Mouse (Mus musculus) heart, adult 2 months (tissue): Measurements from ENCODE around the gene Samd4. TPM values are rescaled to one million over a fixed set of nuclear protein-coding genes. Genes with fewer than 3 reads are reported as not detected.

ENCODE experiments used
- DNase-seq, 2 experiments: peaks; one replicate each; pipeline ENCODE4 v3.0.0; 2021
- H3K27ac ChIP-seq: fragments of 200-600 bp; 2 replicates; pipeline ENCODE4 v1.8.1; 2022
- H3K27me3 ChIP-seq: fragments of 200-500 bp; 2 replicates; pipeline ENCODE4 v1.6.1; 2012; ENCODE audit warnings: mild to moderate bottlenecking, low read length, inconsistent platforms, mixed read lengths; ENCODE audit not compliant: control insufficient read depth, insufficient read depth
- H3K36me3 ChIP-seq: fragments of 200-500 bp; 2 replicates; pipeline ENCODE4 v1.6.1; 2012; ENCODE audit warnings: low read length, inconsistent platforms; ENCODE audit not compliant: control insufficient read depth, insufficient read depth
- H3K4me1 ChIP-seq: fragments of 200-500 bp; 2 replicates; pipeline ENCODE4 v1.6.1; 2011; ENCODE audit warnings: low read length; ENCODE audit not compliant: control insufficient read depth, insufficient read depth
- H3K4me3 ChIP-seq: fragments of 200-600 bp; 2 replicates; pipeline ENCODE4 v1.8.1; 2022
- H3K79me2 ChIP-seq: fragments of 200-500 bp; replicated peaks from 2 replicates; pipeline ENCODE4 v1.6.1; 2012; ENCODE audit warnings: mild to moderate bottlenecking, inconsistent platforms, low read length, moderate library complexity, mixed read lengths; ENCODE audit not compliant: control insufficient read depth, insufficient read depth
- H3K9ac ChIP-seq: fragments of 200-500 bp; 2 replicates; pipeline ENCODE4 v1.6.1; 2012; ENCODE audit warnings: low read depth, mild to moderate bottlenecking, control low read depth, inconsistent platforms, low read length, mixed read lengths
- CTCF ChIP-seq: fragments of 200-600 bp; IDR thresholded peaks from 2 replicates; pipeline ENCODE4 v1.8.1; 2022; ENCODE audit warnings: antibody characterized with exemption, mild to moderate bottlenecking, moderate library complexity
- EP300 ChIP-seq: fragments of 200-500 bp; IDR thresholded peaks from 2 replicates; pipeline ENCODE4 v1.6.1; 2011; ENCODE audit warnings: low read depth, low read length, control low read depth; ENCODE audit not compliant: insufficient read depth
- POLR2A ChIP-seq: fragments of 200-500 bp; IDR thresholded peaks from 2 replicates; pipeline ENCODE4 v1.6.1; 2011; ENCODE audit warnings: mild to moderate bottlenecking, low read depth, low read length, control low read depth; ENCODE audit not compliant: insufficient read depth
- WGBS: fragments of 180-500 bp; shearing (Covaris S2); methylation state at CpG from one replicate; pipeline ENCODE4 v1.1.7; 2018; 5-methylcytosine and 5-hydroxymethylcytosine counted together
- intact Hi-C: fragments of 180-260 bp; cut with DNase I; formaldehyde crosslinking; loops from one replicate; pipeline ENCODE4 v1.15.1; 2025
- polyA plus RNA-seq: library from polyadenylated mRNA; depleted of rRNA; stranded (reverse); fragments of >200 nt; gene quantifications from 2 replicates; pipeline ENCODE4 v1.2.3, GENCODE M21; 2012
- total RNA-seq, 2 experiments: library from RNA; stranded (reverse); gene quantifications; 2 replicates each; pipeline ENCODE4 v1.2.3; 2021

Samd4 gene
- total and polyA plus RNA-seq, 3 experiments: 23.8 to 62.3 (median 51.7) TPM

DNA sequence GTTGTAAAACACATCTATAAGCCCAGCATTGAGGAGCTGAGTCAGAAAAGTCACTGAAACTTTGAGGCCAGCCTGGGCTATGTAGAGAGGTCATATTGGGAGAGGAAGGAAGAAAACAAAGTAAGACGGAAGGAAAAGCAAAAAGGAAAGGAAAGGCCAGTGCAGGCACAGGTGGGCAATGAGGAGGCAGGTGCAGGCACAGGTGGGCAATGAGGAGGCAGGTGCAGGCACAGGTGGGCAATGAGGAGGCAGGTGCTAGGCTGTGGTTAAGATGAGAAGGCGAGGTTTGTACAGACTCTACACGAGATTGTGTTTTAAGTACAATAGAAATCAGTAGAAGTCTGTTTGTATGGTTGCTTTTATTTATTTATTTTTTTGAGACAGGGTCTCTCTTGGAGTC lies 65.0 kb downstream of the Samd4 start:
- Histone ChIP-seq H3K36me3 (no peaks in the 10 kb centered on the region), H3K27me3 (no peaks in the 10 kb centered on the region), H3K27ac (no peak overlapping the region), H3K9ac (no peak overlapping the region), H3K4me3 (no peak overlapping the region), H3K79me2 (no peaks in the 10 kb centered on the region), H3K4me1 (peaks cover 10% of the 10 kb centered on the region)
- TF ChIP-seq CTCF (no peak), POLR2A (no peak), EP300 (no peak)
- intact Hi-C loops: loop anchor here (5.0 kb wide), 1 partner anchor 50 kb away; no protein-coding TSS in a partner anchor
- WGBS: 90% methylated on average over 3 of the region's 3 CpGs
- no peak for DNase-seq

DNA sequence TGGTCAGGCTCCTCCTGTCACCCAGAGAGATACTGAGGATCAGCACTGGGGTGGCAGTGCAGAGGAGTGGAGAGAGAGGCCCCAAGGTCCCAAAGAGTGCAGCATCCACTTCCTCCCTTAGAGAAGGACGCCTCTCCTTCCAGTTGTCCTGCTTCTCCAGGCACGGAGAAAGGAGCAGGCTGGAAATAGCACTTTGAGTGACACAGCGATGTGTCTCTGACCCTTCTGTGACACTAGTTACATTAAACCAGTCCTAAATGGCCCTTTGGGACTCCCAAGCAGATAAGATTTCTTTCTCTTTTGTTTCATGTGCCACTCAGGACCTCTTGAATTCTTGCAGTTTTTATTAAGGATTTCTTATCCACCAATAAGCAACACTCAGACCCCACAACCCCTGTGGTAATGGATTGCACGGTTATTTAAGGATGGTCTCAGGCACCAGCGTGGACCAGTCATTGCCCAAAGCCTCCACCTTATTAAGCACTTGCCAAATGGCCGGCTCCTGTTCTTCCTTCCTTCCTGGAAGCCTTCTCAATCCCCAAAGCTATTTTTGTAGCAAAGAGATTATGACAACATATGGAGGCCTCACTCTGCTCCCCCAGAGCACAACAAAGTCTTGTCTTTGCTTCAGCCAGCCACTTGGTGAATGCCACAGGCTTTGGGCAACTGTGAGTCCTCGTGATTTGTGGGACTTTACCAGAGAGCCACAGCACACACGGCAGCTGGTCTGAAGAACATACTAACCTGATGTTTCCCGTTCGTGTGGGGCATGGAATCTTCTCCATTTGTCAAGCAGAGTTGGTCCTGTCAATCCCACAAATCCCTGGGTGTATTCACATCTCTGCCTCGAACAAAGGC lies 68.1 kb downstream of the Samd4 start:
- 22% methylated on average over 11 of the region's 11 CpGs for WGBS
- intact Hi-C loops: loop anchor here (5.0 kb wide), 1 partner anchor 68 kb away; the partner anchor contains the start of gene Samd4
- Histone ChIP-seq H3K4me3 (no peak overlapping the region), H3K79me2 (no peaks in the 10 kb centered on the region), H3K9ac (no peak overlapping the region), H3K27ac (peak overlapping the region; percentile 21; the same call in 1 of the 2 replicates), H3K4me1 (peaks cover 16% of the 10 kb centered on the region), H3K27me3 (no peaks in the 10 kb centered on the region), H3K36me3 (no peaks in the 10 kb centered on the region)
- TF ChIP-seq EP300 (no peak), CTCF (no peak), POLR2A (no peak)
- no peak for DNase-seq

DNA sequence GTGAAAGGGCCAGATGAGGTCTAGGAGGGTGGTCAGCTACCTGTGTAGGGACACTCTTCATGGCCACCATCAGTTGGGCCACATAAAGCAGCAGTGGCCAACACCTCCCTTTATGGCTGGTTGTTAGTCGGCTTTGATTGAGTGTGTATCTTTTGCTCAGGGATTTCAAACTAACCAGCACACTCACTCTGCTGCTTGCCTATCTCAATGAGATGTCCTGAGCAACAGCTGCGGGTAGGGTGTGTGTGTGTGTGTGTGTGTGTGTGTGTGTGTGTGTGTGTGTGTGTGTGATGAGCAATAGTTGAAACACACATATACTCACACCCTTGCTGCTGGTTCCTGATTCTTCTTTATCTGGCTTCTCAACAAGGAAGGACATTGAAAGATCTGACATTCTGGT lies 69.6 kb downstream of the Samd4 start:
- intact Hi-C loops: loop anchor here (5.0 kb wide), 1 partner anchor 70 kb away; the partner anchor contains the start of gene Samd4
- Histone ChIP-seq H3K4me1 (peaks cover 16% of the 10 kb centered on the region), H3K27me3 (no peaks in the 10 kb centered on the region), H3K27ac (no peak overlapping the region), H3K9ac (no peak overlapping the region), H3K79me2 (peaks cover 2% of the 10 kb centered on the region; the same call in 1 of the 2 replicates), H3K4me3 (no peak overlapping the region), H3K36me3 (peaks cover 4% of the 10 kb centered on the region; the same call in 1 of the 2 replicates)
- WGBS: 59% methylated on average over 2 of the region's 2 CpGs
- no peak for TF ChIP-seq EP300
- no peak for TF ChIP-seq POLR2A
- TF ChIP-seq CTCF: no peak
- DNase-seq: peak in 1 of 2 experiments; percentile 13

DNA sequence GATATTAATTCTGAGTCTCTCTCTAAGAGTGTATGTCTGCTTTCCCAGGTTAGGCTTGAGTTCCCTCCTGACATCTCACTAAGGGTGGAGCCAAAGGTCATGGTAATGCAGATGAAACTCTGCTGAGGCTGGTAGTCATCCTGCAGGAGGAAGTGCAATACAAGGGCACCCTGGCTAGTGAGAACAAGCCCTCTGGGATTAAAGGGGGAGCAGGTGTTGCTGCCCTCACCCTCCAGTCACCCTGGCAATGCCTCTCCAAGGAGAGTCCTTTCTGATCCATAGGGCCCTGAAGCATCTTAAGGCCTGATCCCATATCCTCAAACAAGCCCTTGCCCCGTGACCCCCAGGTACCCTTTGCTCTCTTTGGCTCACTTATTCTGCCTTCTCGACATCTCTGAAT lies 72.5 kb downstream of the Samd4 start:
- intact Hi-C loops: no loop called here
- 62% methylated on average over 2 of the region's 2 CpGs for WGBS
- H3K4me3 ChIP-seq: no peak overlapping the region
- TF ChIP-seq POLR2A (no peak), EP300 (no peak), CTCF (no peak)
- H3K27me3 ChIP-seq: no peaks in the 10 kb centered on the region
- peaks cover 15% of the 10 kb centered on the region for H3K4me1 ChIP-seq
- H3K79me2 ChIP-seq: peaks cover 3% of the 10 kb centered on the region
- peaks cover 4% of the 10 kb centered on the region; the same call in 1 of the 2 replicates for H3K36me3 ChIP-seq
- no peak for DNase-seq
- H3K27ac ChIP-seq: no peak overlapping the region
- no peak overlapping the region for H3K9ac ChIP-seq

DNA sequence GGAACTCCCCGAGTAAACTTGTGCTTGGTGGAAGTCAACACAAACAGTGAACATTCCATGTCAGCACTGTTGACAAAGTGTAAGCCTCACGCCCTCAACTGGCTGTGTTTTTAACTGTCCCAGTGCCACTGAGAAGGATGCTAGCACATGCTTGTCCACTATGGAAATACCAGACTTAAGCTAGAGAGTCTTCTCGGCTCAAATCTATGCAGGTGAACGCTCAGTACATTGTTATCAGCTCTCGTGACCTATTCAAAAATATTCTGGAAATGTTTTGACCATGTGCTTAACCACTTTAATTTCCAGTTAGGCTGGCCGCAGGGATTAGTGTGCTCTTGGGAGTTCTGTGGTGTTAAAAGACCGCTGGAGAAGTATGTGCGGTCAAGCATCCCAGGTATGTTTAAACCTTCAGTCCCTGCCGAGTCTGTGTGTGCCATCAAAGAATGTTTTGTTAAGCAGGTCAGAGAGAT lies 73.0 kb downstream of the Samd4 start:
- Histone ChIP-seq H3K4me3 (no peak overlapping the region), H3K36me3 (peaks cover 4% of the 10 kb centered on the region; the same call in 1 of the 2 replicates), H3K4me1 (peaks cover 10% of the 10 kb centered on the region), H3K27ac (no peak overlapping the region), H3K27me3 (no peaks in the 10 kb centered on the region), H3K9ac (no peak overlapping the region), H3K79me2 (peaks cover 3% of the 10 kb centered on the region)
- no peak for DNase-seq
- WGBS: 23% methylated on average over 9 of the region's 9 CpGs
- intact Hi-C loops: no loop called here
- TF ChIP-seq CTCF: peak; percentile 48
- no peak for TF ChIP-seq EP300

GRCm38 (mm10) chr14:46956121-46956520 lies 73.5 kb downstream of the Samd4 start:
- H3K4me3 ChIP-seq: no peak overlapping the region
- WGBS: 65% methylated on average over 7 of the region's 7 CpGs
- peaks cover 3% of the 10 kb centered on the region for H3K79me2 ChIP-seq
- H3K27me3 ChIP-seq: no peaks in the 10 kb centered on the region
- no peak overlapping the region for H3K9ac ChIP-seq
- no peak overlapping the region for H3K27ac ChIP-seq
- intact Hi-C loops: no loop called here
- no peak for DNase-seq
- TF ChIP-seq POLR2A (no peak), EP300 (no peak), CTCF (no peak)
- H3K4me1 ChIP-seq: peaks cover 7% of the 10 kb centered on the region
- H3K36me3 ChIP-seq: peaks cover 4% of the 10 kb centered on the region; the same call in 1 of the 2 replicates
